Mouse (Mus musculus) neural tube, embryonic 10.5 days (tissue): Measurements from ENCODE around the gene Ms4a13.
"Not testable (repeated sequence)": the region's sequence is repeated elsewhere in the genome, so short reads cannot be mapped to it uniquely, and the experiment has no call there.

Source experiments
- DNase-seq: peaks from one replicate; pipeline ENCODE4 v3.0.0-alpha.2; 2017; ENCODE audit warnings: low spot score; ENCODE audit errors: extremely low spot score

Ms4a13 gene

DNA sequence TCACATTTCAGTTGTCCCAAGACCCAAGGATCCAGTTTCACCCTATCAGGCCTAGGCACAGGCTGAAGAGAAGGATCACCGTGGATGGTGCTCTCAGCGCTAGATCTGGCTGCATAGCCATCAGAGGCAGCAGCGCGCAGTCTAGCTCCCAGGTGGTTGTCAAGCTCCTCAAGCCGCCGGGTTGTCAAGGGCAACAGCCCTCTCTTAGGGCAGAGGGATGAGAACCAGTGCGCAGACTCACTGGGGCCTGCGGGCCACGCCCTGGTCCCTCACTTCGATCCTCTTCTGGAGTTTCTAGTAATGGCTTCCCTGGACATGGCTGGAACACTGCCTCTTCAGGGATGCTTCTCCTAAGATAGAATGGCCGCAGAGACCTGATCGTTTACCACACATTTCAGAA is at the start of gene Ms4a13:
Gene Ms4a13, minus strand, starts transcription at position 192 of the 400 bp plus-strand sequence.
- DNase-seq, result no peak

DNA sequence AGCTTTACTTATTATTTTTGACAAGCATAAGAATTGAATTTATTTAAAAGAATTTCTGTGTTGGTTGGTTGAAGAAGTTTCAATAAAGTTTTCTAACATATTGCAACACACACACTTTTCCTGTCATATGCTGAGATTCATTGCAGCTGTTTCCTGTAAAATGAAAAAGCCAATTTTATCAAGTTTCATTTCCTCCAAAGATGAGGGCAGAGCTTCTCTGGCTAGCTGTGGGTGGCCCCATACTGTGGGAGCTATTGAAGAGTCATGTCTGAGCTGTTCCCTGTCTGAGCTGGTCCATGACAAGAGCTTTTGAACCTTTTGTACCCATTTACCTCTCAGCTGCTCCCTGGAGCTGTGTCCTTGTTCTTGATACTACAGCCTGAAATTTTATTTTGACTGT is 47.7 kb upstream of the Ms4a13 start:
- no peak for DNase-seq

DNA sequence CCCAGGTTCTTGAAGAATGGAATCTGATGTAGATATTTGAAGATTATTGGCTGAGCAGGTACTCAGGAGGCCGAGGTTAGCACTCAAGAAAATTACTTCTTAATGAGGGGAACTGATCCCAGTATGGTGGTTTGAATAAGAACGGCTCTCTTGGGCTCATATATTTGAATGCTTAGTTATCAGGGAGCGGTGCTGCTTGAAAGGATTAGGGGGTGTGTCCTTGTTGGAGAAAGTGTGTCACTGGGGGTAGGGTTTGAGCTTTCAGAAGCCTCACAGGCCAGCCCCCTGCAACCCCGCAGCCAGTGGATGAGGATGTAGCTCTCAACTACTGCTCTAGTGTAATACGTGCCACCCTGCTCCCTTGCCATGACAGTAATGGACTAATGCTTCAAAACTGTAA is 46.0 kb upstream of the Ms4a13 start:
- DNase-seq, result no peak

DNA sequence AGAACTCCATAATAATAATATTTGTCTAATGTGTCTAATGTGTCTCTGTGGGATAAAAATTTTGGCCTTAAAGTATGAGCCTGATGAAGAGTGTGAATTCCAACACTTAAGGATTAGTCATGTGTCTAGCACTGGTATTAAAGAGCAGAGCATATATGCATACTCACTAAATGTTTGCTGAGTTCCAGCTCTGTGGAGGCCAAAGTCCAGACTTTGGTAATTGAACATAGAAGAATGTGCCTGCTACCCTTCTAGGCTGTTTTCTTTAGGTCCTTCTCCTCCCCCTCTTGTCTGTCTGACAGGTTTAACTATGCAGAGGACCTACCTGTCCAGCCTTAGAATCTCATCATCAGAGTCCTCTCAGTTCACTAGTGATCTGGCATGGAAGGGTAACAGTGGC is 39.3 kb upstream of the Ms4a13 start:
- DNase-seq, result no peak

DNA sequence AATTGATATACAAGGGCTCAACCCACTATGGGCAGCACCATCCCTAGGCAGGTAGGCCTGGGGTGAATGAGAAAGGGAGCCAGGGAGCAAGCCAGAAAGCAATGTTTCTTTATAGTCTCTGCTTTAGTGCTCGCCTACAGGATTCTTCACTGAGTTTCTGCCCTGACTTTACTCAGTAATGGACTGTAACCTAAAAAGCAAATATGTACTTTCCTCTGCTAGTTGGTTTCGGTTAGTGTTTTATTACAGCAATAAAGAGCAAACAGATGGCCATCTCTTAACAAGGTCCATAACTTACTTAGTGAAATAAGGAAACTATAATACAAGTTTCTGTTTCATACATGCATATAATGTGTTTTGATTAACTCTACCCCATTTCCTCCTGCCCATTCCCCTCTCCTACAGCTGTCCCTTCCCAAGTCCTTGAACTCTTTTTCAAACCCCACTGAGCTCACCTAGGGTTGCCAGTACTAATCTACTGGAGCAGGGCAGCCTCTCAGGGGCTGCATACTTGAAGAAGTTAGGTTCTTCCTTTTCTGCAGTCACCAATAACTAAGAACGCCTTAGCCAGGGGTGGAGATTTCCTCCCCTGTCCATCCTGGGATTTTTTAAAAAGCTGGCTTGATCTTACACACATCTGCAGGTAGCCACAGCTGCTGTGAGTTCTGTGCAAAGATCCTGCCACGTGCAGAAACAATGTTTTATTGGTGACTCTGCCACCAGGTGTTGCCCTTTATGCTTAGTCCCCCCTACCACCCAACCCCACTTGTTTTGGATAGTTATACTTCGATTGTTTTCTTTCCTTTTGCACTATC is 38.6 kb upstream of the Ms4a13 start:
- no peak for DNase-seq

DNA sequence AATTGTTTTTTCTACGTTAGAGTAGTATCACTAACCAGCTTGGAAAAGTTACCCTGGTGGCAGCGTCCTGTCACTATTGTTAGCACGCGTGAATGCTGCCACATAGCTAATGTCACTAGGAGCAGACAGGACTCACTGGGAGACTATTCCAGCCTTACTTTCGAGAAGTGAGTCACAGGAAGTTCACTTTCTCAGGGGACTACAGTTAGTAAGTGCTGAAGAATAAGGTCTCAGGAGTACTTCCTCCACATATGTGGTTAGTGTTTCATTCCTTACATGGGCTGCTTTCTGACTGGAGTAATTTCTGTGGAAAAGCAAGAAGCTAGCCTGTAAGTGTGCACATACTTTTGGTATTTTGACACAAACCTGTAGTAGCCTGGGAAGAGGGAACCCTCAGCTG is 37.7 kb upstream of the Ms4a13 start:
- DNase-seq, result no peak

DNA sequence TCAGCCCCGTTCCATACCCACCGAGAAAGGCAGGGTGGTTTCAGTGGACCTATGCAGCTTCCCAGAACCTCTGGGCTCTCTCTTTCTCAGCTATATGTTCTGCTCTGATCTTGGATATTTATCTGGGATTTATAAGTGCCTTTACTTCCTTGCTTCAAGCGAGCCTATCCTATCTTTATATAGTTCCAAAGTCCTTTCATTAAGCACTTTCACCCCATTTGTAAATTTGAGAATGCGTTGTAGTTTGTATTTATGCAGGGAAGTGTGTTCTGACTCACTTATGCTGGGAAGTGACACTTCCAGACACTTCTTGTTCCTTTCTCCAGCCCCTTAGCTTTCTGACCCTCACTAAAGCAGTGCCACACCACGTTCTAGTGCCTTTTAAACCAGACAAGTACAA is 35.8 kb upstream of the Ms4a13 start, which contains the start of gene Ms4a12:
Gene Ms4a12, minus strand, starts transcription at position 101 of the 400 bp plus-strand sequence.
- DNase-seq, result no peak

DNA sequence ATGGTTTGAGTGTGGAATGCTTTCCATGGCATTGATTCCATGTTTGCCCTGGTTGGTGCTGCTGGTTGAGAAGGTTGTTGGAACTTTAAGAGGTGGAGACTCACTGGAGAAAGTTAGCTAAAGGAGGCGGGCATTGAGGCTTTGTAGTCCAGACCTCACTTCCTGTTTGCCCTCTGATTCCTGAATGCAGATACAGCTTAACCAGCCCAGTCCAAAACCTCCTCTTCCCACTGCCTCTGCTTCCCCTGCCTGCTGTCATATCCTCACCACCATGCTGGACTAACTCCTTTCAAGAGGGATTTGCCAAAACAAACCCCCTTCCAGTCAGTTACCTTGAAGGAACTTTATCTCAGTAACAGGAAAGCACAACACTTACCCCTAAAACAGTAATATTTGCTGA is 4.0 kb downstream of the Ms4a13 start:
- DNase-seq, result no peak

DNA sequence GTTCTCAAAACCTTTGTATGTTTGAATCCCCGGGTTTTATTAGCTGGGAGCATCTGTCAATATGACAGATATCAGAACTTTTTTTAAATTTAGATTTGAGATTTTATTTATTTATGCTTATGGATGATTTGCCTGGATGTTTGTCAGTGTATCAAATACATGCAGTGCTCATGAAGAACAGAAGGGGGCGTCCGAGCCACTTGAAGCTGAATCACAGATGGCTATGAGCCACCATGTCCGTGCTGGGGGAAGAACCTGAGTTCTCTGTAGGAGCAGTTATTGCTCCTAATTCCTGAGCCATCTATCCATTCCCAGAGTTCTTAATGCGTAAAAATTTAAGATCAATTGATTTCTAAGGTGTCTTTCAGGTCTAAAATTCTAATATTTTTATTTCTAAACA is 12.4 kb downstream of the Ms4a13 start:
- no peak for DNase-seq

DNA sequence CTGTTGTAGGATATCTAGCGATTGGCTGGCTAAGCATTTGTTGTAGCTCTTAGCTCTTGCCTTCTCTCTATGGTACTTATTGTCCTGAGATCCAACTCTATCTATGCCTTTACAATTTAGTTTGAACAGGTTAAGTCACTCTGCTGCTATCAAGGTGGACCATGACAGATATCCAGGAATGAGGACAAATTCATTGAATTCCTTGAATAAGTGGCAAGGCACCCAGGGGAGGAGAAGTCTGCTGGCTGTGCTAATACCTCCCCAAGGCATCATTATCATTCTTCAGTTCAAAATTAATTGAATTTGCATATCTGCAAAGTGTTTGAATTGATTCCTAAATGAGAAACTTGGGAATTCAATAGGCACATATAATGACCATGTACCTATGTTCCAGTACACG is 19.1 kb downstream of the Ms4a13 start:
- DNase-seq, result no peak

DNA sequence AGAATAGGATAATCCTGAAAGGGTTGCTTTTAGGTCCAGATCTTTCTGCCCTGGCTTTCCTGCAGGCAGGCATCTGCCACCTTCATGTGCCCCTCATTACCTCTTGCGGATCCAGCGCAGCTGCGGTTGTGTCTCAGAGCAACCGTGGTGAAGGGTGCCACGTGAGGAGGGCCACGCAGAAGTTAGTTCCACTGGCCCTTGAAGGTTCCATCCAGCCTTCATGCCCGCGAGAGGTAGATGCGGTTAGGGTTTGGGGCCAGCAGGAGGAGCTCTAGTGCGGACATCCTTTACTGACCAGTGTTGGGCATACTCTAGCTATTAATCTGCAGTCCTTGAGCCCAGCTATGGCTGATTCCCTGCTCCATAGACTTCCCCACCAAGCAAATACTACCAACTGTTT is 31.4 kb downstream of the Ms4a13 start, which contains the start of gene 1700025F22Rik:
Gene 1700025F22Rik, minus strand, starts transcription at position 149 of the 400 bp plus-strand sequence.
- peak; percentile 15 for DNase-seq

DNA sequence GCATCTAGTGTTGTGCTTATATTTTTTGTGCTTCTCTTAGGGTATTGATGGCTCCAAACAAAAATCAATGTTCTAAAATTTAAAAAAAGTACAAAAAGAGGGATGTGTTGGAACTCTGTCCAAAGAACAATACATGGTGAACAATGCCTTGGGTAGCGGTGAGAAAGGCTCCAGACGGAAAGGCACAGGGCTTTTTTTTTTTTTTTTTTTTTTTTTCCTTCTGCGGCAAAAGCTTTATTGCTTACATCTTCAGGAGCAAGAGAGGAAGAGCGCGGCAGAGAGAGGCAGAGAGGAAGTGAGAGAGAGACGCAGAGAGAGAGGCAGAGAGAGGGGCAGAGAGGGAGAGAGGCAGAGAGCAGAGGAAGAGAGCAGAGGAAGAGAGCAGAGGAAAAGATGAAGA is 38.6 kb downstream of the Ms4a13 start:
- DNase-seq, result not testable (repeated sequence)

DNA sequence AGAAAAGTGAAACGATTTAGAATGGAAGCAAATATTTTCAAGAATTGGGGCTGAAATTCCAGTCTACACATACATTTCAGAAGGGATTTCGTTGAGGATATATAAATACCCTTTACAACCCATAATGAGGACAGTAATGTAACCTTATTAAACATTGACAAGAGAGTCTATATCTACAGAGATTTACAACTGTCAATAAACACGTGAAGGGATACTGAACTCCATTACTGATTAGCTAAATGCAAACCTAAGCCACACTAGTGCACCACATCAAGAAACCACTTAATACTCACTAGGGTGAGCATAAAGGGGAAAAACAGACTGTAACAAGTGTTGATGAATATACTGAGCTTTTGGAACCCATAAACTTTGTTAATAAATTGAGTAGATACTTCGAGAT is 61.2 kb downstream of the Ms4a13 start:
- no peak for DNase-seq

DNA sequence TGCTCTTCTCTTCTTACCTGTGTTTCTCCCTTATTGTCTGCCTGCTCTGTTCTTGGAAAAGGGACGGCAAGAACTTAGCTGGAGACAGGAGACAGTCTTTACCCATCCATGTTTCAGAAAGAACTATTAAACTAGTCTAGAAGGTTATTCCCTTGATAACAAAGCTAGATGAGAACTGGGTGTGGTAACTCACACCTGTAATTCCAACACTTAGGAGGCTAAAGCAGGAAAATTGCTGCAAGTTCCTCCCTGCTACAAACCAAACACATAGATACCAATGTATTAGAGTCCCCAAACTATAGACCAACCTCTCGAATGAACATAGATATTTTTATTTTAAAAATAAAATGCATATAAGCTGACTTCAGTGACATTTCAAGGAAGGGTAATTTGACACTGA is 61.7 kb downstream of the Ms4a13 start:
- DNase-seq, result no peak

DNA sequence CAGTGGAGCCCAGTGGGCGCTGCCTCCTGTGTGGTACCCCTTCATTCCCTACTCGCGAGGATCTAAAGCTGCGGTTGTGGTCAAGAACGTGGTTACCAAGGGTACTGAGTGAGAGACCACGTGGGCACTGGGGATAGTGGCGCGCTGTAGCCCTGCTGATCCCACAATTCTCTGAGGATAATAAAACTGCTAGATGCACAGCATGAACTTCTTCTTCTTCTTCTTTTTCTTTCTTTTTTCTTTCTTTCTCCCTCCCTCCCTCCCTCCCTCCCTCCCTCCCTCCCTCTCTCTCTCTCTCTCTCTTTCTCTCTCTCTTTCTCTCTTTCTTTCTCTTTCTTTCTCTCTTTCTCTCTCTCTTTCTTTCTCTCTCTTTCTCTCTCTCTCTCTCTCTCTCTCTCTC is 65.8 kb downstream of the Ms4a13 start, which contains the start of gene 1700017D01Rik:
Gene 1700017D01Rik, minus strand, starts transcription at position 101 of the 400 bp plus-strand sequence.
- not testable (repeated sequence) for DNase-seq

DNA sequence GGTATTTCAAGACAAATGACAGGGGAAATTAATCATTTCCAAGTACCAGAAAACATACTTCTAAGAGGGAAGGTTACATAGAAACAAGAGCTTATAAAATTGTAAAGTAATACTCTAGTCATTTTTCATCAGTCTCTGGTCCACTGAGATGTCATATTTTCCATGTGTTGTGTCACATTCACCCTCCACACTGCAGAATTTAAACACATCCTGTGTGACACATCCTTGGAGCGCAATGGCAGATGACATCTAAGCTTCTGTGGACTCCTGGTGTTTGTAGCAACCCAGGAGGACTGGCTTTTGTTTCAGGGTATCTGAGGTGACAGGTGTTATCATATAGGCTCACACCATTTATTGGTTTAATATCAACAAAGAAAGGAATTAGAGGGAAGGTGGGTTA is 66.8 kb downstream of the Ms4a13 start:
- no peak for DNase-seq

DNA sequence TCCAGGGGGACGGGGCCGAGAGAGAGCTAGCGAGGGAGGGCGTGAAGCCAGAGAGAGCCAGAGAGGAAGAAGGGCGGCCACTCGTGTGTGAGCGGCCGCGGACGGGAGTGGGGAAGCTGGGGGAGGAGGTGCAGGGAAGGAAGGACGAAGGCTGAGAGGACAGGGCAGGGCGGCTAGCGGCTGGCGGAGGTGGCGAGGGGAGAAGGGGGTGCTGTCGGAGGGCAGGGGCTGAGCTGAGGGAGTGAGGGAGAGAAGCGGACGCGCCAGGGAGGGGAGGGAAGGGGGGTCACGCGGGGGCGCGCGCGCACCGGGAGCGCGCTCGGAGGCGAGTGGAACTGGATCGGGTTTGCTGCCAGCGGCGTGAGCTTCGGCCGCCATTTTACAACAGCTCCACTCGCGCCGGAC is 75.5 kb downstream of the Ms4a13 start:
- DNase-seq, result peak; percentile 48
